Mouse (Mus musculus): Measurements from ENCODE around the gene Arl4d.

DNA sequence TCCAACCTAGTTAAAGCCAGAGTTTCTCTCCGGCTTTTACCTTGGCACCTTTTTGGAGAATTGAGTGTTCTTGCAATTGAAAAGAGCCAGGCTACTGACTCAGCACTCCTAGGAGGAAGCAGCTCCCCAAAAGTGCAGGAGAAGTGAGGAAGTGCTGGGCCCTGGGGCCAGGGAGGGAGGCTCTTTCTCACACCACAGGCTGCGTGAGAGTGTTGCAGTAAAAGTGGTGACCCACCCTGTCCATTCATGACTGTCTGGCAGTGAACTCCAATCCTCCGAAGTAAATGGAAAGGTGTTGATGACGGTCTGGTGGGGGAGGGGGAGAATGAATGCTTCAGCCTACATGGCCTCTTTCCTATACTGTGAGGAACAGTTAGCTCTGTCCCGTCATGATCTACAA is 43.1 kb downstream of the Arl4d start:
- TF ChIP-seq TAL1 (IDR thresholded peaks at IDR 0.05; ENCODE audit: low read length) (no peak), GATA1 (IDR thresholded peaks at IDR 0.05; ENCODE audit: low read length) (no peak)
